Mouse (Mus musculus): ENCODE data around the gene Gcn1l1. TPM values are rescaled to one million over a fixed set of nuclear protein-coding genes. Genes with fewer than 3 reads are reported as not detected.
A peak's percentile ranks its signal among the peaks of the same experiment; 100 is the strongest.

The Gcn1l1 gene
- total and polyA plus RNA-seq, 3 experiments = 18.2 to 81.9 (median 62.9) TPM

DNA sequence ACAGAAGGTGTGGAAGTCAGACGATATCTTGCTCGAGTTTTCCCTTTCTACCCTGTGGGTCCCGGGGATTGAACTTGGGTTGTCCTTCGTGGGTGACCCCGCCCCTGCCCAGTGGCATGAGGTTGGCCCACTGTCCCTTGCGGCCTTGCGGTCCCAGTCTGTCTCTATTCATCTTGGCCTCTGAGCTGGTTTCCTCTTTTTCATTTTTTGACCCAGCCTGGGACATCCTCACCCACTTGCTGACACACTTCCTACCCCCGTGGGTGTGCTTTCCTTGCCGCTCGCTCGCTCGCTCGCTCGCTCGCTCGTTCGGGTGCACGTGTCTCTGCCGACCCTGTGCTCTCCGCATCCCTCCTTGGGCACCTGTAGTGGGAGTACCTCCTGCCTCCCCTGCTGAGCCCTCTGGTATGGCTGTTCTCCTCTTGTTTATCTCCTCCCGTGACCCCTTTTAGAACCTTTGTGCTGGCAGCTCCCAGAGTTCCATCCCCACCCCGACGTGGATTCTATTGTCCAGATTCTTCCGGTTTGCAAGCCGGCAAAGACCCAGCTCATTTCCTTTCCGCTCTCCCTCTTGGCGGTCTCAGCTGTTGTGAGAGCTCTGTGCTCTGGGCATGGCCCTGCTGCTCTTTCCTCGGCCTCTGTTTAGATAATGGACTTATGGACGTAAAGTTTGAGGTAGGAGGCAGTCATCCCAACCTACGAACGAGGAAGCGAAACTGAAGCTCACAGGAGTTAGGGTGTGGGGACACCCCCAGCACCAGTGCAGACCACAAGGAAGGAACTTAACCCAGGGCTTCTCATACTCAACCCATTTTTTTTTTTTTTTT is 48.8 kb upstream of the Gcn1l1 start:
- peak overlapping the region; percentile 95 for H3K27ac ChIP-seq (ENCODE audit: insufficient read depth, low read depth)
- TF ChIP-seq BHLHE40 (IDR thresholded peaks at IDR 0.05; ENCODE audit: low read depth, low read length) (peak; percentile 87), IRF4 (IDR thresholded peaks at IDR 0.05; ENCODE audit: low read depth, low read length) (peak; percentile 96), MAX (IDR thresholded peaks at IDR 0.05; ENCODE audit: low read length) (peak; percentile 84), CHD1 (IDR thresholded peaks at IDR 0.05; ENCODE audit: low read depth, low read length) (no peak), MEF2A (IDR thresholded peaks at IDR 0.05; ENCODE audit: borderline replicate concordance, low read depth, low read length) (0 out of 2 replicates have a peak, but pooled peaks have one; percentile 11), USF2 (conservative IDR thresholded peaks at IDR 0.05; ENCODE audit: low read depth, low read length) (no peak), ZNF384 (IDR thresholded peaks at IDR 0.05; ENCODE audit: low read depth, low read length) (peak; percentile 96), ZKSCAN1 (IDR thresholded peaks at IDR 0.05; ENCODE audit: borderline replicate concordance, low read depth, low read length) (no peak), GABPA (IDR thresholded peaks at IDR 0.05; ENCODE audit: insufficient replicate concordance, low read depth, low read length) (no peak), ZC3H11A (IDR thresholded peaks at IDR 0.05; ENCODE audit: low read depth, low read length) (no peak), EP300 (IDR thresholded peaks at IDR 0.05; ENCODE audit: low read length) (peak; percentile 91), ETS1 (conservative IDR thresholded peaks at IDR 0.05; ENCODE audit: low read depth, low read length) (peak; percentile 63), SIN3A (IDR thresholded peaks at IDR 0.05; ENCODE audit: low read length) (peak; percentile 51; the same call in 1 of the 2 replicates), CHD2 (IDR thresholded peaks at IDR 0.05; ENCODE audit: low read length) (no peak), ELF1 (IDR thresholded peaks at IDR 0.05; ENCODE audit: low read depth, low read length) (peak; percentile 9; the same call in 1 of the 2 replicates), NRF1 (IDR thresholded peaks at IDR 0.05; ENCODE audit: low read depth, low read length) (no peak), MXI1 (IDR thresholded peaks at IDR 0.05; ENCODE audit: low read depth, low read length) (peak; percentile 84; the same call in 1 of the 2 replicates), RCOR1 (conservative IDR thresholded peaks at IDR 0.05; ENCODE audit: low read depth, low read length) (0 out of 2 replicates have a peak, but pooled peaks have one; percentile 12), NELFE (IDR thresholded peaks at IDR 0.05; ENCODE audit: low read depth, low read length) (peak; percentile 50; the same call in 1 of the 2 replicates), POLR2A (IDR thresholded peaks at IDR 0.05; ENCODE audit: low read depth, low read length) (peak; percentile 69), TCF12 (IDR thresholded peaks at IDR 0.05; ENCODE audit: low read depth, low read length) (peak; percentile 50; the same call in 1 of the 2 replicates), TBP (conservative IDR thresholded peaks at IDR 0.05; ENCODE audit: low read depth, low read length) (0 out of 2 replicates have a peak, but pooled peaks have one; percentile 25)
- in situ Hi-C loops (cut with MboI; ENCODE audit: low pct_ligation_motif_present, low pct_unique_long_range_greater_than_20kb, low sequenced_read_pairs) = no loop called here
- H3K4me1 ChIP-seq (ENCODE audit: control insufficient read depth in 1 of 2, insufficient read depth in 2 of 2) = peaks cover 23 to 60% of the 10 kb centered on the region in 2 experiments
- no peaks in the 10 kb centered on the region for H3K9me3 ChIP-seq (replicated peaks; ENCODE audit: low read length)
- no peaks in the 10 kb centered on the region for H3K27me3 ChIP-seq (replicated peaks)
- no peaks in the 10 kb centered on the region for H3K79me2 ChIP-seq (replicated peaks; ENCODE audit: control insufficient read depth, extremely low read depth, insufficient read depth, poor library complexity, severe bottlenecking)
- H3K4me3 ChIP-seq (replicated peaks in 1 of 3; ENCODE audit: low read depth in 2 of 3, low read length in 2 of 3, poor library complexity in 1 of 3) = peak overlapping the region; percentile 23 to 39 (median 32)
- H3K9ac ChIP-seq (ENCODE audit: insufficient read depth, low read depth) = peak overlapping the region; percentile 45
- peaks cover 2 to 38% of the 10 kb centered on the region in 2 experiments for H3K36me3 ChIP-seq (replicated peaks in 1 of 2; ENCODE audit: control insufficient read depth in 1 of 2, insufficient read depth in 1 of 2, low read length in 1 of 2)
- dilution Hi-C loops (cut with MboI; ENCODE audit: extremely low pct_ligation_motif_present, extremely low pct_unique_long_range_greater_than_20kb, low sequenced_read_pairs) = no loop called here
- H3K4me2 ChIP-seq (ENCODE audit: insufficient read depth, low read depth, poor library complexity, severe bottlenecking) = peak overlapping the region; percentile 55
- peak; percentile 94 for DNase-seq (ENCODE audit: extremely low read depth)
